Mouse (Mus musculus) layer of hippocampus, adult 2 months (tissue): ENCODE measurements at regions not wholly inside any gene's neighbourhood (a gene's known extent, or its start where the extent isn't known, plus 50 kb on each side); places are given as distances from the start of the nearest gene placed in this dataset.

Experiments used
- DNase-seq, 2 experiments: peaks; one replicate each; pipeline ENCODE4 v3.0.0; 2022; ENCODE audit warnings: low spot score in 2 of 2
- H3K27ac ChIP-seq: fragments of 200-600 bp; 2 replicates; pipeline ENCODE4 v1.8.1; 2022
- H3K4me3 ChIP-seq: fragments of 200-600 bp; 2 replicates; pipeline ENCODE4 v1.8.1; 2022; ENCODE audit warnings: mild to moderate bottlenecking
- CTCF ChIP-seq: fragments of 200-600 bp; conservative IDR thresholded peaks from 2 replicates; pipeline ENCODE4 v1.8.1; 2022; ENCODE audit warnings: antibody characterized with exemption, mild to moderate bottlenecking, moderate library complexity

DNA sequence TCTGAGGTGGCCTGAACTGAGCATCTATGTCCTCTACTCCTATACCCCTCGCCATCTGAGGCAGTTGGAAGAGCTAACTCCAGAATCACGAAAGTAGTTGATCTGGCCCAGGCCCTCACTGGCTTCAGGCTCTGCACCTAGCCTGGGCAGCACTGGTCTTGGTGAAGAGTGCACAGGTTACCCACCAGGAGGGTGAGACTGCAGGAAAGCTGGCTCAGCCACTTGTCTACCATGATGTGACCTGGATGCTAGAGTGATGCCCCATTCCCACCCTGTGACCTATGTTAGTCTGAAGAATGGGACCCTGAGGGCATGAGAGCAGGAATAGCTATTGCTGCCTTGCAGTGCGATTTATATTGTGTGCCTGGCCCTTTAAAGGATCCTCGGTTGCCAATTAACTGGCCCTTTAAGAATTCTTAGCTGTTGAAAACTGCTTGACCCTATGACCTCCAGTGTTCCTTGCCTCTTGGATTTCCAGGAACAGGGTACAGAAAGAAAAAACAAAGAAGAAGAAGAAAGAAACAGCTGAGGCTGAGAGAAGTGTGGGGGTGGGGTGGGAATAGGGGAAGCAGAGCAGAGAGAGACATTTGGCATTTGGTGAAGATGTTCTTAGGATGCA is 67.2 kb upstream of the Adgrl3 start:
- Histone ChIP-seq H3K27ac (no peak overlapping the region), H3K4me3 (no peak overlapping the region)
- TF ChIP-seq CTCF: no peak
- DNase-seq: no peak
